Mouse (Mus musculus) spleen, adult 2 months (tissue): ENCODE measurements around the gene Med27.

Source experiments
- CTCF ChIP-seq: fragments of 200-500 bp; IDR thresholded peaks from 2 replicates; pipeline ENCODE4 v1.5.1; 2011; ENCODE audit warnings: mild to moderate bottlenecking, inconsistent platforms; ENCODE audit not compliant: insufficient read depth, insufficient read length, insufficient replicate concordance; ENCODE audit errors: extremely low read depth
- POLR2A ChIP-seq: fragments of 200-500 bp; IDR thresholded peaks from 2 replicates; pipeline ENCODE4 v1.6.1; 2011; ENCODE audit warnings: low read depth, low read length, inconsistent platforms

DNA sequence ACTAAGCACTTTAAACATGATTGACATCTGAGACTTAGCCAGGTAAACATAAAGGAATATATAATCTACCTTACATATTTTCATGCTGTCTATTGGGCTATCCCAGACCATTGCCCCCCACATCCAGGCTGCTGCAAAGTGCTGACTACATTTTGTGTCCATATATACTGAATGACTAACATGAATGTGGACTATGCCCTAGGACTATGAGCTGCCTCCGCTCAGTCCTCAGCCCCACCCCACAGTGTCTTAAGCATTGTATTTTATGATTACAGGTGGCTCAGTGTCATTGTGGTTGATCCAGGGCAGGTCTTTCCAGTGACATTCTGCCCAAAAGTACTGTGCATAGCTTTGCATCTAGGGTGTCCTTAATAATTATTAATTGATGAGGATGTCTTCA lies 8.2 kb upstream of the Med27 start:
- TF ChIP-seq CTCF (no peak), POLR2A (no peak)
